Mouse (Mus musculus) kidney, postnatal 36 days (tissue): ENCODE results near the gene Gm45799.

Experiments
- DNase-seq, 2 experiments: peaks; one replicate each; pipeline ENCODE4 v3.0.0; 2021 to 2022; ENCODE audit warnings: mixed read lengths in 2 of 2

Gene Gm45799

GRCm38 (mm10) chr7:105650639-105651435 lies 10.5 kb downstream of the Gm45799 start, which contains the start of gene Dnhd1:
Gene Dnhd1 (plus strand): TSS chr7:105650827.
- peak; percentile 91 for DNase-seq

- DNase-seq: no peak
These were observed 45.3 kb downstream of the Gm45799 start for GRCm38 (mm10) chr7:105685541-105686197.

- DNase-seq: no peak
These were observed 50.5 kb downstream of the Gm45799 start for GRCm38 (mm10) chr7:105690875-105691274.

GRCm38 (mm10) chr7:105703184-105703583 lies 62.8 kb downstream of the Gm45799 start:
- no peak for DNase-seq

- DNase-seq: no peak
These were observed 63.5 kb downstream of the Gm45799 start for GRCm38 (mm10) chr7:105703816-105704215.

GRCm38 (mm10) chr7:105708733-105709132 lies 68.4 kb downstream of the Gm45799 start:
- no peak for DNase-seq

GRCm38 (mm10) chr7:105715366-105715765 lies 75.0 kb downstream of the Gm45799 start:
- DNase-seq: no peak

- DNase-seq: no peak
These were observed 81.6 kb downstream of the Gm45799 start for GRCm38 (mm10) chr7:105721916-105722315.

GRCm38 (mm10) chr7:105726144-105726979 lies 86.0 kb downstream of the Gm45799 start:
- peak; percentile 63 to 77 for DNase-seq

- DNase-seq: no peak
These were observed 86.6 kb downstream of the Gm45799 start for GRCm38 (mm10) chr7:105726980-105727325.

GRCm38 (mm10) chr7:105728701-105729428 lies 88.5 kb downstream of the Gm45799 start:
- DNase-seq: peak in 1 of 2 experiments; percentile 14

GRCm38 (mm10) chr7:105733836-105734235 lies 93.5 kb downstream of the Gm45799 start:
- no peak for DNase-seq
